Mouse (Mus musculus) forebrain, postnatal 0 days (tissue): ENCODE measurements around the gene Myo15. TPM values are rescaled to one million over a fixed set of nuclear protein-coding genes. Genes with fewer than 3 reads are reported as not detected.
A peak's percentile ranks its signal among the peaks of the same experiment; 100 is the strongest.

Experiments
- ATAC-seq: fragments of 200-750 bp; cut with Nextera tagmentation; 2 replicates; pipeline ENCODE4 v1.8.0; 2017; ENCODE audit warnings: mild to moderate bottlenecking, moderate library complexity
- DNase-seq: peaks from one replicate; pipeline ENCODE4 v3.0.0-alpha.2; 2015
- H3K27ac ChIP-seq: fragments of 300-500 bp; sonication (generic); 2 replicates; pipeline ENCODE4 v1.5.1; 2014; ENCODE audit warnings: low read depth, mild to moderate bottlenecking, antibody characterized with exemption, low read length, moderate library complexity, mixed read lengths
- H3K27me3 ChIP-seq: fragments of 300-500 bp; sonication (generic); 2 replicates; pipeline ENCODE4 v1.6.1; 2014; ENCODE audit warnings: mild to moderate bottlenecking, low read length, mixed read lengths; ENCODE audit not compliant: insufficient read depth
- H3K36me3 ChIP-seq: fragments of 300-500 bp; sonication (generic); 2 replicates; pipeline ENCODE4 v1.6.1; 2014; ENCODE audit warnings: mild to moderate bottlenecking, moderate library complexity; ENCODE audit not compliant: insufficient read depth
- H3K4me1 ChIP-seq: fragments of 300-500 bp; sonication (generic); 2 replicates; pipeline ENCODE4 v1.6.1; 2014; ENCODE audit warnings: antibody characterized with exemption; ENCODE audit not compliant: insufficient read depth
- H3K4me2 ChIP-seq: fragments of 300-500 bp; sonication (generic); 2 replicates; pipeline ENCODE4 v1.6.1; 2014; ENCODE audit warnings: low read depth, mild to moderate bottlenecking, moderate library complexity
- H3K4me3 ChIP-seq: fragments of 300-500 bp; sonication (generic); 2 replicates; pipeline ENCODE4 v1.5.1; 2014; ENCODE audit warnings: low read depth, low read length, mixed read lengths
- H3K9ac ChIP-seq: fragments of 300-500 bp; sonication (generic); 2 replicates; pipeline ENCODE4 v1.6.1; 2014; ENCODE audit warnings: mild to moderate bottlenecking
- H3K9me3 ChIP-seq: fragments of 300-500 bp; sonication (generic); 2 replicates; pipeline ENCODE4 v1.6.1; 2016; ENCODE audit warnings: low read length
- CTCF ChIP-seq: sonication (generic); IDR thresholded peaks from 2 replicates; pipeline ENCODE4 v1.5.1; 2016; ENCODE audit warnings: antibody characterized with exemption, control low read depth, low read depth
- WGBS: fragments of 180-500 bp; shearing (Covaris S2); extraction: QIAGEN DNeasy Blood & Tissue Kit; methylation state at CpG from one replicate; pipeline ENCODE4 v1.1.7; 2014; 5-methylcytosine and 5-hydroxymethylcytosine counted together
- polyA plus RNA-seq: library from polyadenylated mRNA; unstranded; fragments of >200 nt; fragmentation: Nextera tagmentation; extraction: Ambion mirVana; gene quantifications from 2 replicates; pipeline ENCODE4 v1.2.1, GENCODE M21; 2015
- total RNA-seq: library from RNA; depleted of rRNA; stranded (reverse); fragments of >200 nt; gene quantifications from 2 replicates; pipeline ENCODE4 v1.2.3, GENCODE M21; 2014

The Myo15 gene
- total and polyA plus RNA-seq, 2 experiments from 2014 or later, result 0.13 to 0.24 TPM

- Histone ChIP-seq H3K4me3 (no peak overlapping the region), H3K9me3 (no peaks in the 10 kb centered on the region), H3K27ac (no peak overlapping the region), H3K36me3 (no peaks in the 10 kb centered on the region), H3K9ac (no peak overlapping the region), H3K4me1 (no peaks in the 10 kb centered on the region), H3K27me3 (no peaks in the 10 kb centered on the region), H3K4me2 (no peak overlapping the region)
- DNase-seq (no peak), ATAC-seq (no peak)
- 90% methylated on average over 5 of the region's 5 CpGs for WGBS
- no peak for TF ChIP-seq CTCF
Observed at GRCm38 (mm10) chr11:60492726-60493125, 23.6 kb downstream of the Myo15 start.

- no peak overlapping the region for H3K9ac ChIP-seq
- H3K4me2 ChIP-seq, result no peak overlapping the region
- H3K36me3 ChIP-seq, result no peaks in the 10 kb centered on the region
- TF ChIP-seq CTCF, result 0 out of 2 replicates have a peak, but pooled peaks have one; percentile 26
- H3K9me3 ChIP-seq, result no peaks in the 10 kb centered on the region
- 65% methylated on average over 2 of the region's 2 CpGs for WGBS
- DNase-seq (no peak), ATAC-seq (no peak)
- no peaks in the 10 kb centered on the region for H3K4me1 ChIP-seq
- H3K4me3 ChIP-seq, result no peak overlapping the region
- H3K27me3 ChIP-seq, result no peaks in the 10 kb centered on the region
- no peak overlapping the region for H3K27ac ChIP-seq
Observed at GRCm38 (mm10) chr11:60495692-60496091, 26.6 kb downstream of the Myo15 start.

GRCm38 (mm10) chr11:60507281-60507680, 38.1 kb downstream of the Myo15 start:
- H3K27ac ChIP-seq, result no peak overlapping the region
- H3K4me2 ChIP-seq, result no peak overlapping the region
- H3K27me3 ChIP-seq, result no peaks in the 10 kb centered on the region; the same call in 1 of the 2 replicates
- DNase-seq (no peak), ATAC-seq (no peak)
- H3K4me3 ChIP-seq, result no peak overlapping the region
- H3K9ac ChIP-seq, result no peak overlapping the region
- H3K4me1 ChIP-seq, result peaks cover 4% of the 10 kb centered on the region; the same call in 1 of the 2 replicates
- no peak for TF ChIP-seq CTCF
- no peaks in the 10 kb centered on the region for H3K9me3 ChIP-seq
- no peaks in the 10 kb centered on the region for H3K36me3 ChIP-seq
- 84% methylated on average over 13 of the region's 13 CpGs for WGBS

- no peaks in the 10 kb centered on the region; the same call in 1 of the 2 replicates for H3K27me3 ChIP-seq
- H3K9ac ChIP-seq, result no peak overlapping the region
- no peaks in the 10 kb centered on the region for H3K36me3 ChIP-seq
- WGBS, result 7% methylated on average over 11 of the region's 11 CpGs
- DNase-seq (no peak), ATAC-seq (no peak)
- TF ChIP-seq CTCF, result no peak
- H3K9me3 ChIP-seq, result no peaks in the 10 kb centered on the region
- no peak overlapping the region for H3K27ac ChIP-seq
- peaks cover 4% of the 10 kb centered on the region; the same call in 1 of the 2 replicates for H3K4me1 ChIP-seq
- peak overlapping the region; percentile 34 for H3K4me3 ChIP-seq
- H3K4me2 ChIP-seq, result peak overlapping the region; percentile 70
Observed at GRCm38 (mm10) chr11:60508950-60509349, 39.8 kb downstream of the Myo15 start.

GRCm38 (mm10) chr11:60509500-60509899, 40.4 kb downstream of the Myo15 start:
- Histone ChIP-seq H3K36me3 (no peaks in the 10 kb centered on the region), H3K27me3 (no peaks in the 10 kb centered on the region; the same call in 1 of the 2 replicates), H3K4me3 (peak overlapping the region; percentile 34), H3K4me2 (peak overlapping the region; percentile 70), H3K27ac (no peak overlapping the region), H3K9ac (peak overlapping the region; percentile 47), H3K9me3 (no peaks in the 10 kb centered on the region), H3K4me1 (peaks cover 4% of the 10 kb centered on the region; the same call in 1 of the 2 replicates)
- DNase-seq (peak; percentile 2), ATAC-seq (no peak)
- WGBS, result 1% methylated on average over 25 of the region's 25 CpGs
- no peak for TF ChIP-seq CTCF

DNA sequence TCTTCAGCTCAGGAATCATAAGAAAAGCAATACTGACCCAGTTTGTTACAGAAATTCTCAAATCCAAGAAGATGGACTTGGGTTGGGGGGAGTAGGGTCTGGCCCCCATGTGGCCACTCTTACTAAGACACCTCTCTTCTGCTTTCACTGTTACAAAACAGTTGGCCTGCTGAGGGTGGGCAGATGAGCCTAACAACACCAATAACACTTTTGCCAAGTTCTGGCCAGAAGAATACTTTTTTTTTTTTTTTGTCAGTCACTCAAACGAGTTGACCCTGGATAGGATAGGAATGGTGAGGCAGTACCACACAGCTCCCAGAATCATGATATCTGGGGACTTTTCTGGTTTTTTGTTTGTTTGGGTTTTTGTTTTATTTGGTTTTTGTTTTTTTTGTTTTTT, 42.8 kb downstream of the Myo15 start:
- no peak for TF ChIP-seq CTCF
- H3K27ac ChIP-seq, result no peak overlapping the region
- no peak overlapping the region for H3K4me2 ChIP-seq
- no peaks in the 10 kb centered on the region for H3K36me3 ChIP-seq
- H3K4me3 ChIP-seq, result no peak overlapping the region
- WGBS, result 86% methylated on average over 1 of the region's 1 CpGs
- no peaks in the 10 kb centered on the region; the same call in 1 of the 2 replicates for H3K27me3 ChIP-seq
- ATAC-seq (no peak), DNase-seq (no peak)
- no peaks in the 10 kb centered on the region for H3K9me3 ChIP-seq
- H3K9ac ChIP-seq, result no peak overlapping the region
- peaks cover 4% of the 10 kb centered on the region; the same call in 1 of the 2 replicates for H3K4me1 ChIP-seq

- H3K9me3 ChIP-seq, result no peaks in the 10 kb centered on the region
- peaks cover 4% of the 10 kb centered on the region; the same call in 1 of the 2 replicates for H3K4me1 ChIP-seq
- no peak overlapping the region for H3K4me2 ChIP-seq
- H3K4me3 ChIP-seq, result no peak overlapping the region
- DNase-seq (no peak), ATAC-seq (no peak)
- no peak for TF ChIP-seq CTCF
- no peak overlapping the region for H3K9ac ChIP-seq
- H3K27ac ChIP-seq, result no peak overlapping the region
- H3K36me3 ChIP-seq, result no peaks in the 10 kb centered on the region
- H3K27me3 ChIP-seq, result no peaks in the 10 kb centered on the region; the same call in 1 of the 2 replicates
- 75% methylated on average over 2 of the region's 2 CpGs for WGBS
Observed at GRCm38 (mm10) chr11:60512520-60512919, 43.4 kb downstream of the Myo15 start.
